8 mouse cellular contexts compared by ENCODE assay signal in the genomic region with DNA sequence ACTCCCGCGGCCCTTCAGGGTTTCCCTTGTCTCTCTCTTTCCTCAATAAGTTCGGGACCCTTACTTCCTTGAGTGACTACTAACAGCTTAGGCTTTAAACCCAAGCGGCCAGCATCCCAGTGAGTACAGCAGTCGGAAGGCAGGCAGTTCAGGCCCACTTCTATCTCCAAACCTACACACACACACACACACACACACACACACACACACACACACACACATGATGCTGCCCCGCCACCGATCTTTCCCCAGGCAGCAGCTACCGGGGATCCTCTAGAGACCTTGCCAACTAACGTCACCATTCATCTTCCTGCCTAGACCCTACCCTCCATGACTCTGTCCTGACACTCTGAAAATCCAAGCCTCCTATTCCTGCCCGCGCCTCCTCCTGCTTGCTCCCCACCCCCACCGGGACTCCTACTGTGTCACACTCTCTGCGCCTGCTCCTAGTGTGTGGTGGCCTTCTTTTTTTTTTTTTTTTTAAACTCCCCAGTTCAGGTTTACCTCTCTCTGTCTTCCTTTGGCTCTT. TPM values are rescaled to one million over a fixed set of nuclear protein-coding genes. Genes with fewer than 3 reads are reported as not detected.
DNase-seq lines count a peak whose midpoint lies in the region; ATAC-seq and TF ChIP-seq lines count a peak whose summit lies in the region.

No protein-coding gene starts in this region.

- no peak for TF ChIP-seq CTCF in G1E (IDR thresholded peaks at IDR 0.05; ENCODE audit: low read depth, low read length)
- no peak for TF ChIP-seq CTCF in heart, adult 2 months (IDR thresholded peaks at IDR 0.05)

- peak overlapping the region; percentile 77 for H3K4me3 ChIP-seq in G1E (ENCODE audit: low read depth, low read length)
- peak overlapping the region; percentile 87 for H3K4me3 ChIP-seq in heart, adult 2 months
- H3K4me3 ChIP-seq in kidney, embryonic 14.5 days (ENCODE audit: low read length) = peak overlapping the region; percentile 76

- no peaks in the 10 kb centered on the region; the same call in 1 of the 2 replicates for H3K79me2 ChIP-seq in heart, adult 2 months (replicated peaks; ENCODE audit: control insufficient read depth, insufficient read depth, low read length)

- 2% methylated on average over 13 of the region's 13 CpGs for WGBS in heart, adult 2 months
- WGBS in kidney, embryonic 14.5 days = 3% methylated on average over 13 of the region's 13 CpGs

- no peaks in the 10 kb centered on the region for H3K9me3 ChIP-seq in G1E (replicated peaks)
- H3K9me3 ChIP-seq in kidney, embryonic 14.5 days (ENCODE audit: control insufficient read depth, low read length) = no peaks in the 10 kb centered on the region

- intact Hi-C loops in heart, adult 2 months (cut with DNase I) = no loop called here

- H3K4me1 ChIP-seq in G1E (ENCODE audit: insufficient read depth, low read depth, low read length) = peaks cover 75% of the 10 kb centered on the region
- peaks cover 14% of the 10 kb centered on the region for H3K4me1 ChIP-seq in heart, adult 2 months (ENCODE audit: control insufficient read depth, insufficient read depth, low read length)
- H3K4me1 ChIP-seq in kidney, embryonic 14.5 days (ENCODE audit: control insufficient read depth, insufficient read depth, low read length) = peaks cover 19% of the 10 kb centered on the region; the same call in 1 of the 2 replicates

- TF ChIP-seq POLR2A in heart, adult 2 months (IDR thresholded peaks at IDR 0.05; ENCODE audit: insufficient read depth, low read depth, low read length) = no peak

- no peaks in the 10 kb centered on the region for H3K27me3 ChIP-seq in G1E (ENCODE audit: insufficient read depth, low read length)
- H3K27me3 ChIP-seq in heart, adult 2 months (ENCODE audit: control insufficient read depth, insufficient read depth, low read length) = no peaks in the 10 kb centered on the region
- H3K27me3 ChIP-seq in kidney, embryonic 14.5 days (ENCODE audit: control insufficient read depth, insufficient read depth, low read length) = no peaks in the 10 kb centered on the region

- DNase-seq in 416B (ENCODE audit: low read depth) (peak; percentile 75), G1E (ENCODE audit: low spot score) (peak; percentile 37)
- DNase-seq in cerebellum, postnatal 10 days = peak; percentile 68 to 69
- DNase-seq in heart, adult 2 months = peak; percentile 54 to 72
- peak; percentile 74 to 86 for DNase-seq in lung, adult 18-20 months
- peak; percentile 79 for DNase-seq in right cerebral cortex, adult 18-20 months
- DNase-seq in retina, postnatal 1 day = no peak

- peaks cover 33% of the 10 kb centered on the region for H3K36me3 ChIP-seq in G1E (replicated peaks)
- peaks cover 10% of the 10 kb centered on the region for H3K36me3 ChIP-seq in heart, adult 2 months (ENCODE audit: control insufficient read depth, insufficient read depth, low read length)
- H3K36me3 ChIP-seq in kidney, embryonic 14.5 days (ENCODE audit: control insufficient read depth, insufficient read depth, low read length) = peaks cover 8% of the 10 kb centered on the region

- no peak for ATAC-seq in G1E (ENCODE audit: extremely low read depth, insufficient number of reproducible peaks, low FRiP score, poor library complexity, severe bottlenecking)
- no peak for ATAC-seq in kidney, embryonic 14.5 days (ENCODE audit: low FRiP score, low TSS enrichment)

- H3K27ac ChIP-seq in heart, adult 2 months = peak overlapping the region; percentile 97
- peak overlapping the region; percentile 98 for H3K27ac ChIP-seq in kidney, embryonic 14.5 days (ENCODE audit: low read depth, low read length)

- peak overlapping the region; percentile 67 for H3K4me2 ChIP-seq in kidney, embryonic 14.5 days (replicated peaks; ENCODE audit: low read depth, low read length)

- peak overlapping the region; percentile 93 for H3K9ac ChIP-seq in heart, adult 2 months (ENCODE audit: low read depth, low read length)
- H3K9ac ChIP-seq in kidney, embryonic 14.5 days (ENCODE audit: low read depth, low read length) = peak overlapping the region; percentile 85

- no peak for TF ChIP-seq EP300 in heart, adult 2 months (IDR thresholded peaks at IDR 0.05; ENCODE audit: insufficient read depth, low read depth, low read length)

RNA-seq across cellular contexts. Expression of a gene that starts 1.1 kb away (rescaled TPM):
- total RNA-seq in G1E (2014; fragmentation: Nextera tagmentation) (18.5 and 18.6 TPM in 2 replicates), G1E (2017) (62.3 and 63.1 TPM in 2 replicates)
- 56.9 and 75.3 TPM in 2 replicates for polyA plus RNA-seq in G1E (2012)
- total RNA-seq in heart, adult 2 months (2021) = 10 to 100 TPM in 1 of 2 experiments, 1 to 10 TPM in 1; 7.6 to 10.2 TPM
- polyA plus RNA-seq in heart, adult 2 months (2012; rRNA removed) = 12.2 and 14.0 TPM in 2 replicates
- 35.6 and 43.1 TPM in 2 replicates for polyA plus RNA-seq in kidney, embryonic 14.5 days (2014; fragmentation: Nextera tagmentation; extraction: Ambion mirVana)

RNA-seq across cellular contexts. Expression of a gene that starts 11.3 kb away (rescaled TPM):
- 1.5 and 1.7 TPM in 2 replicates for total RNA-seq in G1E (2014; fragmentation: Nextera tagmentation)
- 0.93 and 1.3 TPM in 2 replicates for total RNA-seq in G1E (2017)
- 2.3 and 2.7 TPM in 2 replicates for polyA plus RNA-seq in G1E (2012)
- total RNA-seq in heart, adult 2 months (2021) = under 1 TPM; 0.59 to 0.81 TPM
- polyA plus RNA-seq in heart, adult 2 months (2012; rRNA removed) = 0.59 and 0.61 TPM in 2 replicates
- polyA plus RNA-seq in kidney, embryonic 14.5 days (2014; fragmentation: Nextera tagmentation; extraction: Ambion mirVana) = 1.2 and 1.6 TPM in 2 replicates

RNA-seq across cellular contexts. Expression of a gene that starts 14.2 kb away (rescaled TPM):
- total RNA-seq in G1E (2014; fragmentation: Nextera tagmentation) (5.2 and 9.0 TPM in 2 replicates), G1E (2017) (15.8 and 18.1 TPM in 2 replicates)
- polyA plus RNA-seq in G1E (2012) = 24.0 and 27.0 TPM in 2 replicates
- total RNA-seq in heart, adult 2 months (2021) = 1 to 10 TPM; 3.5 to 6.2 TPM
- polyA plus RNA-seq in heart, adult 2 months (2012; rRNA removed) = 6.9 TPM in 2 replicates
- 25.1 TPM in 2 replicates for polyA plus RNA-seq in kidney, embryonic 14.5 days (2014; fragmentation: Nextera tagmentation; extraction: Ambion mirVana)

RNA-seq across cellular contexts. Expression of a gene that starts 35.3 kb away (rescaled TPM):
- total RNA-seq in G1E (2014; fragmentation: Nextera tagmentation) = 0.38 TPM in 1 of 2 replicates, not detected in the other
- 0.11 and 0.12 TPM in 2 replicates for total RNA-seq in G1E (2017)
- polyA plus RNA-seq in G1E (2012) = 0.09 and 0.11 TPM in 2 replicates
- under 1 TPM; 0.10 to 0.14 TPM for total RNA-seq in heart, adult 2 months (2021)
- polyA plus RNA-seq in heart, adult 2 months (2012; rRNA removed) = 0.20 and 0.21 TPM in 2 replicates
- polyA plus RNA-seq in kidney, embryonic 14.5 days (2014; fragmentation: Nextera tagmentation; extraction: Ambion mirVana) = 0.80 and 1.1 TPM in 2 replicates

RNA-seq across cellular contexts. Expression of a gene that starts 40.0 kb away (rescaled TPM):
- total RNA-seq in G1E (2014; fragmentation: Nextera tagmentation) = 438 and 479 TPM in 2 replicates
- 212 and 254 TPM in 2 replicates for total RNA-seq in G1E (2017)
- polyA plus RNA-seq in G1E (2012) = 394 and 460 TPM in 2 replicates
- 10 to 100 TPM; 29.9 to 31.7 TPM for total RNA-seq in heart, adult 2 months (2021)
- 41.7 and 46.2 TPM in 2 replicates for polyA plus RNA-seq in heart, adult 2 months (2012; rRNA removed)
- 40.6 and 41.2 TPM in 2 replicates for polyA plus RNA-seq in kidney, embryonic 14.5 days (2014; fragmentation: Nextera tagmentation; extraction: Ambion mirVana)
